Mouse (Mus musculus) liver, embryonic 12.5 days (tissue): Measurements from ENCODE around the gene Snca. TPM values are rescaled to one million over a fixed set of nuclear protein-coding genes. Genes with fewer than 3 reads are reported as not detected.
"Not testable (repeated sequence)": the region's sequence is repeated elsewhere in the genome, so short reads cannot be mapped to it uniquely, and the experiment has no call there.

Experiments
- ATAC-seq: fragments of 200-750 bp; cut with Nextera tagmentation; 2 replicates; pipeline ENCODE4 v1.8.0; 2017; ENCODE audit warnings: moderate number of reproducible peaks, mild to moderate bottlenecking, moderate library complexity
- H3K27ac ChIP-seq: fragments of 300-500 bp; sonication (generic); 2 replicates; pipeline ENCODE4 v1.5.1; 2016; ENCODE audit warnings: mild to moderate bottlenecking
- H3K27me3 ChIP-seq: fragments of 300-500 bp; sonication (generic); replicated peaks from 2 replicates; pipeline ENCODE4 v1.6.1; 2016; ENCODE audit warnings: mild to moderate bottlenecking, moderate library complexity
- H3K36me3 ChIP-seq: fragments of 300-500 bp; sonication (generic); 2 replicates; pipeline ENCODE4 v1.6.1; 2016; ENCODE audit warnings: mild to moderate bottlenecking, moderate library complexity
- H3K4me1 ChIP-seq: fragments of 300-500 bp; sonication (generic); 2 replicates; pipeline ENCODE4 v1.6.1; 2016
- H3K4me2 ChIP-seq: fragments of 300-500 bp; sonication (generic); 2 replicates; pipeline ENCODE4 v1.6.1; 2016; ENCODE audit warnings: mild to moderate bottlenecking, moderate library complexity
- H3K4me3 ChIP-seq: fragments of 300-500 bp; sonication (generic); 2 replicates; pipeline ENCODE4 v1.5.1; 2016; ENCODE audit warnings: mild to moderate bottlenecking, moderate library complexity
- H3K9ac ChIP-seq: fragments of 300-500 bp; sonication (generic); 2 replicates; pipeline ENCODE4 v1.6.1; 2016; ENCODE audit warnings: mild to moderate bottlenecking, moderate library complexity
- H3K9me3 ChIP-seq: fragments of 300-500 bp; sonication (generic); replicated peaks from 2 replicates; pipeline ENCODE4 v1.6.1; 2016; ENCODE audit warnings: mild to moderate bottlenecking, moderate library complexity
- WGBS: fragments of 180-500 bp; shearing (Covaris S2); methylation state at CpG from one replicate; pipeline ENCODE4 v1.1.7; 2016; ENCODE audit not compliant: insufficient replicate concordance; 5-methylcytosine and 5-hydroxymethylcytosine counted together
- polyA plus RNA-seq: library from polyadenylated mRNA; unstranded; fragments of >200 nt; fragmentation: Nextera tagmentation; extraction: Ambion mirVana; gene quantifications from 2 replicates; pipeline ENCODE4 v1.2.1, GENCODE M21; 2016

Gene Snca
- polyA plus RNA-seq, 1 experiment from 2014 or later: 302 TPM

DNA sequence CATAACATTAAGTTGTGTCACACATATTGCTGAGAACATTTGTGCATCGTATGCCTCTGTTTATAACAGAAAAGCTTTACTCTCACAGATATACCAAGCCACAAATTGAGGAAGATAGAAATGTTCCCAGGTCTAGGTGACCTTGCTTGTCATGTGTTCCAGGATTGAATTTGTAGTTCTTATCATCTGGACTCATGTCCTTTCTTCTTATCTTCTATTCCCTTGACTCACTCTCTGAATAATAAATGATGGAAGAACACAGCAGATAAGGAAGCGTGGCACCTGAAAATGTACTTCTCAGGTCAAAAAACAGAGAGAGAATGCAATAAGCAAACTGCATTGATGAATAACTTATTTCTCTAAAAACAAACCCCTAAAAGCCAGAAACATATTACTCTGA lies 131.6 kb downstream of the Snca start:
- no peaks in the 10 kb centered on the region for H3K4me1 ChIP-seq
- whole genome bisulfite sequencing: 50% methylated on average over 2 of the region's 2 CpGs
- H3K4me3 ChIP-seq: no peak overlapping the region
- H3K36me3 ChIP-seq: no peaks in the 10 kb centered on the region
- H3K9ac ChIP-seq: no peak overlapping the region
- no peak for ATAC-seq
- H3K4me2 ChIP-seq: no peak overlapping the region
- H3K27me3 ChIP-seq: no peaks in the 10 kb centered on the region
- 0 out of 2 replicates have a peak, but pooled peaks cover 3% of the 10 kb centered on the region for H3K9me3 ChIP-seq
- no peak overlapping the region for H3K27ac ChIP-seq

DNA sequence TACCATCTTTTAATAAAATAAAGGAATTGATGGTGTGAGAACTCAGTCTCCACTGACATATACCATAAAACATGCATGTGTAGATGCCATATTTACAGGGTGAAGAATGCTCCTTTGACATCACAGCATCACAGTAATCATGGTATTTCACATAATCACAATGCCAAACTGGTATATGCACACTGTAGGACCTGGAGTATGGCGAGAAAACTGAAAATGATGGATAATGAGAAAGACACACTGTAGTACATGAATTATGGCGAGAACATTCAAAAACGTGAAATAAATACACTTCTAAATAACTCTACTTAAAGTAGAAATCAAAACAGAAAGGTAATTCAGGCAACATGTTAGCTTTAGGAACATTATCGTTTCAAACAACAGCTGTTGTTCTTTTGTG lies 142.6 kb downstream of the Snca start:
- H3K4me2 ChIP-seq, H3K9me3 ChIP-seq, H3K9ac ChIP-seq, H3K4me3 ChIP-seq, H3K36me3 ChIP-seq, ATAC-seq, H3K4me1 ChIP-seq, H3K27ac ChIP-seq, H3K27me3 ChIP-seq: not testable (repeated sequence)
- WGBS: 61% methylated on average over 4 of the region's 4 CpGs

DNA sequence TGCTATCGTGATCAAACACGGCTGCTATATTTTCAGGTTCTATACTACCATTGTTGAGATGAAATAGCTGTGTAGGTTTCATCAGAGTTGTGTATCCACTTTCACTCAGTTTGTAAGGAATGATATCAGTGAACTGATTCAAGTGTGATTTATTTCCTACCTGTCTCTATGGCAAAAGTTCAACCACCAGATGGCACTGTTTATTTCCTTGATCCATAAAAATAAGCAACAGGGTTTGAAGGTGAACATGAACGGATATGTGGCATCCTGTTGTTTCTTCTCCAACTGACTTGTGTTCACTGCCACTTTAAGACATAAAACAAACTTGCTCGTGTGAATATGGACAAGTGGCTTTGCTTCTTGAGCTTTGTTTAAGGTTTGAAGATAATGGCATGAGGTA lies 147.4 kb downstream of the Snca start:
- Histone ChIP-seq H3K9me3 (no peaks in the 10 kb centered on the region), H3K4me2 (no peak overlapping the region), H3K9ac (no peak overlapping the region), H3K4me1 (no peaks in the 10 kb centered on the region), H3K36me3 (no peaks in the 10 kb centered on the region), H3K27ac (no peak overlapping the region), H3K4me3 (no peak overlapping the region), H3K27me3 (no peaks in the 10 kb centered on the region)
- 38% methylated on average over 4 of the region's 4 CpGs for WGBS
- no peak for ATAC-seq

Other genes starting within 250 kb of the Snca start
- 12.3 and 13.4 TPM in 2 replicates for gene Mmrn1, start 95.1 kb upstream of the Snca start, polyA plus RNA-seq